Mouse (Mus musculus) embryonic facial prominence, embryonic 13.5 days (tissue): Measurements from ENCODE around the gene Zfp266. TPM values are rescaled to one million over a fixed set of nuclear protein-coding genes. Genes with fewer than 3 reads are reported as not detected.

Source experiments
- ATAC-seq: fragments of 200-750 bp; cut with Nextera tagmentation; 2 replicates; pipeline ENCODE4 v1.8.0; 2017; ENCODE audit warnings: low read depth; ENCODE audit not compliant: insufficient number of reproducible peaks, insufficient read depth, low FRiP score, low TSS enrichment
- H3K27ac ChIP-seq: fragments of 300-500 bp; sonication (generic); 2 replicates; pipeline ENCODE4 v1.5.1; 2015; ENCODE audit warnings: moderate library complexity, mild to moderate bottlenecking, inconsistent platforms
- H3K27me3 ChIP-seq: fragments of 300-500 bp; sonication (generic); 2 replicates; pipeline ENCODE4 v1.6.1; 2015; ENCODE audit warnings: mild to moderate bottlenecking, inconsistent platforms
- H3K36me3 ChIP-seq: fragments of 300-500 bp; sonication (generic); 2 replicates; pipeline ENCODE4 v1.6.1; 2015; ENCODE audit warnings: mild to moderate bottlenecking, inconsistent platforms
- H3K4me1 ChIP-seq: fragments of 300-500 bp; sonication (generic); 2 replicates; pipeline ENCODE4 v1.6.1; 2015; ENCODE audit warnings: inconsistent platforms
- H3K4me2 ChIP-seq: fragments of 300-500 bp; sonication (generic); 2 replicates; pipeline ENCODE4 v1.6.1; 2015; ENCODE audit warnings: moderate library complexity, mild to moderate bottlenecking, inconsistent platforms
- H3K4me3 ChIP-seq: fragments of 300-500 bp; sonication (generic); 2 replicates; pipeline ENCODE4 v1.5.1; 2015; ENCODE audit warnings: mild to moderate bottlenecking, inconsistent platforms
- H3K9ac ChIP-seq: fragments of 300-500 bp; sonication (generic); 2 replicates; pipeline ENCODE4 v1.6.1; 2015; ENCODE audit warnings: mild to moderate bottlenecking, inconsistent platforms
- H3K9me3 ChIP-seq: fragments of 300-500 bp; sonication (generic); 2 replicates; pipeline ENCODE4 v1.6.1; 2016; ENCODE audit warnings: inconsistent platforms
- WGBS: fragments of 180-500 bp; shearing (Covaris S2); methylation state at CpG from one replicate; pipeline ENCODE4 v1.1.7; 2015; ENCODE audit warnings: mixed read lengths; 5-methylcytosine and 5-hydroxymethylcytosine counted together
- polyA plus RNA-seq: library from polyadenylated mRNA; unstranded; fragments of >200 nt; fragmentation: Nextera tagmentation; extraction: Ambion mirVana; gene quantifications from 2 replicates; pipeline ENCODE4 v1.2.1, GENCODE M21; 2015

Gene Zfp266
- polyA plus RNA-seq, 1 experiment from 2014 or later = 148 TPM

GRCm38 (mm10) chr9:20520531-20521210 lies 546 bp downstream of the Zfp266 start:
- Histone ChIP-seq H3K27ac (peak overlapping the region; percentile 100), H3K36me3 (peaks cover 22% of the 10 kb centered on the region), H3K4me2 (peak overlapping the region; percentile 77), H3K9ac (peak overlapping the region; percentile 99), H3K27me3 (no peaks in the 10 kb centered on the region), H3K4me1 (peaks cover 23% of the 10 kb centered on the region), H3K4me3 (peak overlapping the region; percentile 88), H3K9me3 (no peaks in the 10 kb centered on the region)
- under 1% methylated on average over 17 of the region's 17 CpGs for WGBS
- ATAC-seq = no peak

GRCm38 (mm10) chr9:20519949-20520348 lies 1.3 kb downstream of the Zfp266 start:
- Histone ChIP-seq H3K36me3 (peaks cover 29% of the 10 kb centered on the region), H3K9me3 (no peaks in the 10 kb centered on the region), H3K4me2 (peak overlapping the region; percentile 83), H3K4me1 (peaks cover 28% of the 10 kb centered on the region), H3K27ac (peak overlapping the region; percentile 44; the same call in 1 of the 2 replicates), H3K27me3 (no peaks in the 10 kb centered on the region), H3K4me3 (peak overlapping the region; percentile 88), H3K9ac (peak overlapping the region; percentile 70)
- no peak for ATAC-seq
- whole genome bisulfite sequencing = 7% methylated on average over 4 of the region's 4 CpGs

- peaks cover 41% of the 10 kb centered on the region for H3K36me3 ChIP-seq
- 74% methylated on average over 4 of the region's 4 CpGs for WGBS
- no peak for ATAC-seq
- H3K4me1 ChIP-seq = peaks cover 40% of the 10 kb centered on the region
- no peaks in the 10 kb centered on the region for H3K9me3 ChIP-seq
- H3K27ac ChIP-seq = no peak overlapping the region
- H3K4me3 ChIP-seq = peak overlapping the region; percentile 88
- no peak overlapping the region for H3K9ac ChIP-seq
- H3K4me2 ChIP-seq = peak overlapping the region; percentile 83
- no peaks in the 10 kb centered on the region for H3K27me3 ChIP-seq
Measured at GRCm38 (mm10) chr9:20518708-20519107, 2.5 kb downstream of the Zfp266 start.

- 93% methylated on average over 1 of the region's 1 CpGs for WGBS
- H3K27ac ChIP-seq = no peak overlapping the region
- H3K36me3 ChIP-seq = peaks cover 51% of the 10 kb centered on the region
- H3K9ac ChIP-seq = no peak overlapping the region
- ATAC-seq = no peak
- H3K27me3 ChIP-seq = no peaks in the 10 kb centered on the region
- no peaks in the 10 kb centered on the region for H3K9me3 ChIP-seq
- peaks cover 49% of the 10 kb centered on the region for H3K4me1 ChIP-seq
- H3K4me3 ChIP-seq = no peak overlapping the region
- no peak overlapping the region for H3K4me2 ChIP-seq
Measured at GRCm38 (mm10) chr9:20517727-20518126, 3.5 kb downstream of the Zfp266 start.

DNA sequence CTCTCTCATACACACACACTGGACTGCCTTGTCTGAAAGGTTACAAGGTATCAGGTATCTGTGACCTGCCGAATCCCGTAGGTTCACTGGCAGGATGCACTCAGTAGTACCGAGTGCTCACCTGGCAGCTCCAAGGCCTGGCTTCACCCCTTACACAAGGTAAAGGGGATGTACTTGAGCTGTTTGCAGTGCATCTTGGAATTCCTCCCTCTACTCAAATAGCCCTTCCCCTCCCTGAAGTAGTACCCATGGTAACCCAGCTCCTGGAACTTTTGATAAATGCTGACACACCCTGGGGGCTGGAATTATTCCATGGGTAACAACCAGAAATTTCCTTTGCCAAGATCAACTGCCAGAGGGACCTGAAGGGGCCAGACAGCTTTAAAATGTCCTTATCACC lies 7.2 kb downstream of the Zfp266 start:
- no peak overlapping the region for H3K4me2 ChIP-seq
- H3K4me1 ChIP-seq = peaks cover 38% of the 10 kb centered on the region
- H3K27ac ChIP-seq = no peak overlapping the region
- no peak overlapping the region for H3K9ac ChIP-seq
- no peaks in the 10 kb centered on the region for H3K9me3 ChIP-seq
- no peak for ATAC-seq
- H3K36me3 ChIP-seq = peaks cover 81% of the 10 kb centered on the region
- H3K4me3 ChIP-seq = no peak overlapping the region
- WGBS = 80% methylated on average over 3 of the region's 3 CpGs
- no peaks in the 10 kb centered on the region for H3K27me3 ChIP-seq

GRCm38 (mm10) chr9:20512714-20513113 lies 8.5 kb downstream of the Zfp266 start:
- Histone ChIP-seq H3K27me3 (no peaks in the 10 kb centered on the region), H3K4me2 (no peak overlapping the region), H3K9ac (no peak overlapping the region), H3K9me3 (no peaks in the 10 kb centered on the region), H3K27ac (no peak overlapping the region), H3K4me3 (no peak overlapping the region), H3K4me1 (peaks cover 27% of the 10 kb centered on the region), H3K36me3 (peaks cover 80% of the 10 kb centered on the region)
- no peak for ATAC-seq
- 81% methylated on average over 8 of the region's 8 CpGs for WGBS

- no peak overlapping the region for H3K4me2 ChIP-seq
- H3K36me3 ChIP-seq = peaks cover 74% of the 10 kb centered on the region
- H3K4me3 ChIP-seq = no peak overlapping the region
- peaks cover 27% of the 10 kb centered on the region for H3K4me1 ChIP-seq
- no peak for ATAC-seq
- H3K9ac ChIP-seq = no peak overlapping the region
- H3K9me3 ChIP-seq = no peaks in the 10 kb centered on the region
- no peaks in the 10 kb centered on the region for H3K27me3 ChIP-seq
- WGBS = 86% methylated on average over 4 of the region's 4 CpGs
- no peak overlapping the region for H3K27ac ChIP-seq
Measured at GRCm38 (mm10) chr9:20511645-20512044, 9.6 kb downstream of the Zfp266 start.

DNA sequence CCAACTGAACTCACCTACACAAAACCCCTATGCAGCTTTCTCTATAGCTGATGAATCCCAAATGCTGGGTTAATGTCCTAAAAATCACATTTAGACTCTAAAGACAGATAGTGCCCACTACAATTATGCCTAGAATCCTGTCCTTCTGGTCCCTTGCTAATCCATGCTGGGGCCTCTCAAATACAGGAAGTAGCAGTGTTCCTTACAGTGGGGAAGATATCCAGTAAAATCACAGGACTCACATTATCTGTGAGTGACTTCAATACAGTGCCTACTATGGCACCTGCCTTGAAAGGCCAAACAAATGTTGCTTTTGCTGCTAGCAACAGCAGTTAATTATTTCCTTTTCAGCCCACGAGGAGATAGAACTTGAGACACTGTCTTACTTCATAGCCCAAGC lies 10.9 kb downstream of the Zfp266 start:
- 28% methylated on average over 1 of the region's 1 CpGs for whole genome bisulfite sequencing
- Histone ChIP-seq H3K9ac (no peak overlapping the region), H3K9me3 (no peaks in the 10 kb centered on the region), H3K4me1 (peaks cover 24% of the 10 kb centered on the region), H3K4me3 (no peak overlapping the region), H3K27ac (no peak overlapping the region), H3K4me2 (no peak overlapping the region), H3K27me3 (no peaks in the 10 kb centered on the region), H3K36me3 (peaks cover 74% of the 10 kb centered on the region)
- no peak for ATAC-seq

DNA sequence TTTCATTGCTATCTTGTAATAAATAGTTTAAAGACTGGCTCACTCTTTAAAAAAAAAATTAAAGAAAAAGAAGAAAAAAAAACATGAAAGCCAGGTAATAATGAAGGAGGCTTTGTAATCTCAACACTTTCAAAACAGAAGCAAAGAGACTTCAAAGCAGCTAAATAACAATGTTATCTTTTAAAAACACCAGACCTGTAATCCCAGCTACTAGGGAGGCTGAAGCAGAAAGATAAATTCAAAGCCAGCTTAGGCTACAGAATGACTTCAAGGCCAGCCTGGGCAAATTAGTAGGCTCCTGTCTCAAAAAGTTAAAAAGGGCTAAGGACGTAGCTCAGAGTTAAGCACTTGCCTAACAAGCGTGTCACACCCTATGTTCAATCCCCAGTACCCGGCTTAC lies 11.5 kb downstream of the Zfp266 start:
- Histone ChIP-seq H3K9me3 (no peaks in the 10 kb centered on the region), H3K4me3 (no peak overlapping the region), H3K4me1 (peaks cover 19% of the 10 kb centered on the region), H3K36me3 (peaks cover 74% of the 10 kb centered on the region), H3K4me2 (no peak overlapping the region), H3K27ac (no peak overlapping the region), H3K27me3 (no peaks in the 10 kb centered on the region), H3K9ac (no peak overlapping the region)
- ATAC-seq = no peak
- WGBS = 84% methylated on average over 3 of the region's 3 CpGs

DNA sequence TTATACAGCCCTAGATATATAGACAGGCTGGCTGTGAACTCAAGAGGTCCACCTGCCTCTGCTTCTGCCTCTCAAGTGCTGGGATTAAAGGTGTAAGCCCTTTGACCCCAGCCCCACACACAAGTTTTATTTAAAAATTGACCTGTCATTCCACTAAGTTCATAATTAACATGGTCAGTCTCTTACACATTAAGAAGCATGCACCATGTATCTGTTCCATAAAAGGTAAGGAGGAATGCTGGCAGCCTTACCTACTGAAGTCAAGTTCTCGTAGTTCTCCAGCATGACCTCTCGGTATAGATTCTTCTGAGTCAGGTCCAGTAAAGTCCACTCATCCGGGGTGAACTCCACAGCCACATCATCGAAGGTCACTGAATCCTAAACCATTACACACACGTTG lies 16.4 kb downstream of the Zfp266 start:
- Histone ChIP-seq H3K9ac (no peak overlapping the region), H3K36me3 (peaks cover 73% of the 10 kb centered on the region), H3K27ac (no peak overlapping the region), H3K9me3 (no peaks in the 10 kb centered on the region), H3K27me3 (no peaks in the 10 kb centered on the region), H3K4me1 (no peaks in the 10 kb centered on the region), H3K4me3 (no peak overlapping the region), H3K4me2 (no peak overlapping the region)
- no peak for ATAC-seq
- 92% methylated on average over 5 of the region's 5 CpGs for WGBS

DNA sequence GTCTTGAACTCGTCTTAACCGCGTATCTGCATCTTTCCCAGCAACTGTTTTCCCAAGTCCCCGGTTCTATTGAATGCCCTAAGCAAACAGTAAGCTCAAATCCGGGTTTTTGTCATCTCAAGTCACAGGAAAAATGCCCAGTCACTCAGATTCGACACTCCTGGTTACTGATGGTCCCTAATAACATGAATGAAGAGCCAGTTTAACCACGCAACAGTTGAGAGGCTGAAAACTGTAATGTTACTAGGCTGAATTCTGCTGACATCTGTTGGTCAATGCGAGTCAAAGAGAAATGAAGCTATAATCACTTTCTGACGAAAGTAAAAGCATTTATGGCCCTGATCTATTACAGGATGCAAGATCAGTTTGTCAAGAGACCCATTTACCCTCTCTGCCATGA lies 27.9 kb downstream of the Zfp266 start:
- H3K9ac ChIP-seq = peak overlapping the region; percentile 93

GRCm38 (mm10) chr9:20492527-20493233 lies 28.5 kb downstream of the Zfp266 start, which contains the start of gene Zfp426:
TSS of gene Zfp426 (minus strand) at chr9:20492746.
- Histone ChIP-seq H3K9ac (peak within 1 kb of the TSS; percentile 93), H3K27me3 (no peaks in the 10 kb centered on the region), H3K4me1 (peaks cover 27% of the 10 kb centered on the region), H3K4me3 (peak within 1 kb of the TSS; percentile 86), H3K4me2 (peak within 1 kb of the TSS; percentile 78), H3K9me3 (no peaks in the 10 kb centered on the region), H3K36me3 (peaks cover 27% of the 10 kb centered on the region), H3K27ac (peak within 1 kb of the TSS; percentile 98)
- WGBS = 1% methylated on average over 40 of the region's 40 CpGs
- ATAC-seq = peak; percentile 94

More for the DNA sequence above, 27.9 kb downstream of the Zfp266 start:
- Histone ChIP-seq H3K27ac (peak overlapping the region; percentile 98), H3K4me2 (peak overlapping the region; percentile 78), H3K4me3 (peak overlapping the region; percentile 86), H3K36me3 (peaks cover 33% of the 10 kb centered on the region), H3K4me1 (peaks cover 27% of the 10 kb centered on the region), H3K27me3 (no peaks in the 10 kb centered on the region), H3K9me3 (no peaks in the 10 kb centered on the region)
- no peak for ATAC-seq
- 5% methylated on average over 9 of the region's 9 CpGs for WGBS
